Mouse (Mus musculus) cerebellum, adult 9-11 months (tissue): ENCODE measurements around the gene Map3k19.

ENCODE experiments used
- DNase-seq: peaks from one replicate; pipeline ENCODE4 v3.0.0; 2022

The Map3k19 gene

GRCm38 (mm10) chr1:127854486-127855222 is at the start of gene Map3k19:
Gene Map3k19, minus strand, starts transcription at chr1:127855031.
- no peak for DNase-seq

- DNase-seq, result no peak
These were observed 44.6 kb upstream of the Map3k19 start for GRCm38 (mm10) chr1:127899401-127899800.

- DNase-seq, result peak; percentile 7
These were observed 14.4 kb upstream of the Map3k19 start for GRCm38 (mm10) chr1:127869276-127869675.

GRCm38 (mm10) chr1:127868300-127869261 is 13.8 kb upstream of the Map3k19 start, which contains the start of gene Rab3gap1:
Gene Rab3gap1, plus strand, starts transcription at chr1:127868773.
- peak; percentile 91 for DNase-seq

- no peak for DNase-seq
These were observed 9.0 kb upstream of the Map3k19 start for GRCm38 (mm10) chr1:127863806-127864205.

- no peak for DNase-seq
These were observed 7.1 kb upstream of the Map3k19 start for GRCm38 (mm10) chr1:127861900-127862299.

- DNase-seq, result no peak
These were observed 5.7 kb upstream of the Map3k19 start for GRCm38 (mm10) chr1:127860492-127860891.

GRCm38 (mm10) chr1:127859799-127860400 is 5.1 kb upstream of the Map3k19 start:
- DNase-seq, result no peak

- DNase-seq, result no peak
These were observed 4.3 kb upstream of the Map3k19 start for GRCm38 (mm10) chr1:127858945-127859648.

- no peak for DNase-seq
These were observed 4.7 kb downstream of the Map3k19 start for GRCm38 (mm10) chr1:127850075-127850610.

- DNase-seq, result no peak
These were observed 9.4 kb downstream of the Map3k19 start for GRCm38 (mm10) chr1:127845472-127845871.

- no peak for DNase-seq
These were observed 16.2 kb downstream of the Map3k19 start for GRCm38 (mm10) chr1:127838602-127839001.

- DNase-seq, result no peak
These were observed 18.2 kb downstream of the Map3k19 start for GRCm38 (mm10) chr1:127836619-127837018.

- no peak for DNase-seq
These were observed 20.6 kb downstream of the Map3k19 start for GRCm38 (mm10) chr1:127834202-127834601.

- no peak for DNase-seq
These were observed 21.1 kb downstream of the Map3k19 start for GRCm38 (mm10) chr1:127833714-127834113.

- no peak for DNase-seq
These were observed 24.5 kb downstream of the Map3k19 start for GRCm38 (mm10) chr1:127830215-127830921.

- DNase-seq, result no peak
These were observed 27.5 kb downstream of the Map3k19 start for GRCm38 (mm10) chr1:127827325-127827724.

- no peak for DNase-seq
These were observed 38.5 kb downstream of the Map3k19 start for GRCm38 (mm10) chr1:127816381-127816780.

GRCm38 (mm10) chr1:127812929-127813328 is 41.9 kb downstream of the Map3k19 start:
- DNase-seq, result no peak

GRCm38 (mm10) chr1:127808671-127809070 is 46.2 kb downstream of the Map3k19 start:
- no peak for DNase-seq

GRCm38 (mm10) chr1:127802916-127803315 is 51.9 kb downstream of the Map3k19 start:
- DNase-seq, result no peak

GRCm38 (mm10) chr1:127796752-127797151 is 58.1 kb downstream of the Map3k19 start:
- no peak for DNase-seq
